Mouse (Mus musculus): ENCODE data around the gene Smpd4. TPM values are rescaled to one million over a fixed set of nuclear protein-coding genes. Genes with fewer than 3 reads are reported as not detected.

Gene Smpd4
- total and polyA plus RNA-seq, 3 experiments: 51.0 to 609 (median 94.3) TPM

GRCm38 (mm10) chr16:17649925-17650605 lies 30.9 kb downstream of the Smpd4 start:
- TF ChIP-seq ETS1 (IDR thresholded peaks at IDR 0.05; ENCODE audit: low read depth, low read length) (no peak), TAL1 (IDR thresholded peaks at IDR 0.05; ENCODE audit: low read length) (no peak), GATA1 (IDR thresholded peaks at IDR 0.05; ENCODE audit: low read depth, low read length) (no peak), TBP (IDR thresholded peaks at IDR 0.05; ENCODE audit: low read depth, low read length) (no peak), ZC3H11A (IDR thresholded peaks at IDR 0.05; ENCODE audit: low read depth, low read length) (no peak), UBTF (IDR thresholded peaks at IDR 0.05; ENCODE audit: borderline replicate concordance, insufficient read depth, low read depth, low read length) (no peak), MYB (IDR thresholded peaks at IDR 0.05; ENCODE audit: low read depth, low read length) (no peak), SMC3 (IDR thresholded peaks at IDR 0.05; ENCODE audit: low read depth, low read length) (no peak), ZNF384 (IDR thresholded peaks at IDR 0.05; ENCODE audit: low read depth, low read length) (no peak), ELF1 (IDR thresholded peaks at IDR 0.05; ENCODE audit: low read depth, low read length) (no peak), GABPA (IDR thresholded peaks at IDR 0.05; ENCODE audit: low read depth, low read length) (no peak), POLR2AphosphoS5 (IDR thresholded peaks at IDR 0.05; ENCODE audit: borderline replicate concordance, low read depth, low read length) (no peak), POLR2A (IDR thresholded peaks at IDR 0.05; ENCODE audit: control insufficient read depth in 1 of 2, insufficient read depth in 1 of 2, low read depth in 1 of 2, low read length in 2 of 2, poor library complexity in 1 of 2) (no peak; a peak in 1 of 4 replicates), MAFK (IDR thresholded peaks at IDR 0.05; ENCODE audit: borderline replicate concordance, low read depth, low read length) (no peak), MYC (IDR thresholded peaks at IDR 0.05; ENCODE audit: low read depth, low read length) (no peak), CHD2 (IDR thresholded peaks at IDR 0.05; ENCODE audit: low read length) (no peak), MAX (IDR thresholded peaks at IDR 0.05; ENCODE audit: low read length) (no peak), TCF12 (IDR thresholded peaks at IDR 0.05; ENCODE audit: low read depth, low read length) (no peak), USF2 (IDR thresholded peaks at IDR 0.05; ENCODE audit: borderline replicate concordance in 1 of 2, insufficient read depth in 1 of 2, low read depth in 1 of 2, low read length in 2 of 2) (no peak)

GRCm38 (mm10) chr16:17650711-17651110 lies 31.6 kb downstream of the Smpd4 start:
- peaks cover 0 to 4% of the 10 kb centered on the region in 2 experiments; a peak in 2 of 4 replicates for H3K4me1 ChIP-seq (ENCODE audit: control insufficient read depth in 1 of 2, insufficient read depth in 2 of 2, low read length in 2 of 2)
- H3K9ac ChIP-seq (ENCODE audit: control insufficient read depth, low read depth, low read length, poor library complexity, severe bottlenecking): no peak overlapping the region
- no peak for TF ChIP-seq ZMIZ1 (IDR thresholded peaks at IDR 0.05; ENCODE audit: low read depth, low read length)
- TF ChIP-seq NELFE (IDR thresholded peaks at IDR 0.05; ENCODE audit: low read depth, low read length): no peak
- no peak for TF ChIP-seq TAL1 (IDR thresholded peaks at IDR 0.05; ENCODE audit: low read length)
- TF ChIP-seq SMC3 (IDR thresholded peaks at IDR 0.05; ENCODE audit: low read depth, low read length): no peak
- TF ChIP-seq USF2 (IDR thresholded peaks at IDR 0.05; ENCODE audit: borderline replicate concordance in 1 of 2, insufficient read depth in 1 of 2, low read depth in 1 of 2, low read length in 2 of 2): no peak
- TF ChIP-seq CTCF (IDR thresholded peaks at IDR 0.05 in 2 of 3, conservative IDR thresholded peaks at IDR 0.05 in 1 of 3; ENCODE audit: control insufficient read depth in 1 of 3, insufficient read depth in 1 of 3, low read depth in 2 of 3, low read length in 3 of 3, poor library complexity in 1 of 3, severe bottlenecking in 1 of 3): no peak
- no peak for TF ChIP-seq BHLHE40 (IDR thresholded peaks at IDR 0.05; ENCODE audit: borderline replicate concordance, low read depth, low read length)
- no peak for TF ChIP-seq ETS1 (IDR thresholded peaks at IDR 0.05; ENCODE audit: low read depth, low read length)
- no peak for TF ChIP-seq ZKSCAN1 (IDR thresholded peaks at IDR 0.05; ENCODE audit: low read depth, low read length)
- H3K27me3 ChIP-seq (ENCODE audit: control insufficient read depth in 1 of 2, insufficient read depth in 2 of 2, low read length in 2 of 2): no peaks in the 10 kb centered on the region
- DNase-seq (ENCODE audit: low read depth, low spot score): no peak
- H3K4me3 ChIP-seq (ENCODE audit: control insufficient read depth in 1 of 2, insufficient read depth in 1 of 2, low read depth in 2 of 2, low read length in 2 of 2): no peak overlapping the region
- H3K9me3 ChIP-seq (replicated peaks; ENCODE audit: insufficient read depth, low read length): no peaks in the 10 kb centered on the region
- no peak overlapping the region for H3K27ac ChIP-seq (ENCODE audit: control insufficient read depth, low read depth, low read length)
- H3K79me2 ChIP-seq (ENCODE audit: control insufficient read depth, insufficient read depth, low read length, poor library complexity): peaks cover 2% of the 10 kb centered on the region; the same call in 1 of the 2 replicates
- H3K36me3 ChIP-seq (ENCODE audit: control insufficient read depth in 1 of 2, insufficient read depth in 2 of 2, low read length in 2 of 2): peaks cover 0 to 3% of the 10 kb centered on the region in 2 experiments; a peak in 1 of 4 replicates

More at GRCm38 (mm10) chr16:17649925-17650605, 30.9 kb downstream of the Smpd4 start:
- peaks cover 0 to 4% of the 10 kb centered on the region in 2 experiments; a peak in 2 of 4 replicates for H3K4me1 ChIP-seq (ENCODE audit: control insufficient read depth in 1 of 2, insufficient read depth in 2 of 2, low read length in 2 of 2)
- H3K36me3 ChIP-seq (ENCODE audit: control insufficient read depth in 1 of 2, insufficient read depth in 2 of 2, low read length in 2 of 2): peaks cover 0 to 3% of the 10 kb centered on the region in 2 experiments; a peak in 1 of 4 replicates
- DNase-seq (ENCODE audit: low read depth, low spot score): no peak
- H3K4me3 ChIP-seq (ENCODE audit: control insufficient read depth in 1 of 2, insufficient read depth in 1 of 2, low read depth in 2 of 2, low read length in 2 of 2): no peak overlapping the region
- no peaks in the 10 kb centered on the region for H3K27me3 ChIP-seq (ENCODE audit: control insufficient read depth in 1 of 2, insufficient read depth in 2 of 2, low read length in 2 of 2)
- no peak overlapping the region for H3K27ac ChIP-seq (ENCODE audit: control insufficient read depth, low read depth, low read length)
- H3K9me3 ChIP-seq (replicated peaks; ENCODE audit: insufficient read depth, low read length): no peaks in the 10 kb centered on the region
- H3K9ac ChIP-seq (ENCODE audit: control insufficient read depth, low read depth, low read length, poor library complexity, severe bottlenecking): no peak overlapping the region
- peaks cover 2% of the 10 kb centered on the region; the same call in 1 of the 2 replicates for H3K79me2 ChIP-seq (ENCODE audit: control insufficient read depth, insufficient read depth, low read length, poor library complexity)

Data from MEL (cell line).